Mouse (Mus musculus) induced T-regulatory cell, adult 2 months (primary cell): ENCODE data around the gene Zic1.

ENCODE experiments used
- DNase-seq: peaks from one replicate; pipeline ENCODE4 v3.0.0-alpha.2; 2012; ENCODE audit warnings: low read depth

Gene Zic1

DNA sequence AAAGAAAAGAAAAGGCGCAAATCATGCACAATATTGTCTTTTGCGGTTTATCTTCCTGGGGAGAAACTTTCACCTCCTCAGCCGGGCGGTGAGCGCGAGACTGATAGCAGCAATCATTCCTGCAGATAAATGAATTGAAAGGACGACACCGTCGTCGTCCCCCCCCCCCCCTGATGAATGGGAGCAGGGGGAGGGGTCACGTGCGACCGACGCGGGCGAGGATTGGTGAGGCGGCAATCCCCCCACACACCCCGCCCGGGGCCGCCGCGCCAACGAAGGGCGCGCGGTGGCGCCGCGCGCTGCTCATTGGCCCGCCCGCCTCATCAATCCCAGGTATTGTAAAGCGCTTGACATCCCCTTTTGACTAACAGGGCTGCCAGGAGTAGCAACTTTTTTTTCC is at the start of gene Zic1:
Gene Zic1, minus strand, starts transcription at position 147 of the 400 bp plus-strand sequence.
- no peak for DNase-seq

GRCm38 (mm10) chr9:91414007-91414661 is 48.5 kb upstream of the Zic1 start:
- no peak for DNase-seq

DNA sequence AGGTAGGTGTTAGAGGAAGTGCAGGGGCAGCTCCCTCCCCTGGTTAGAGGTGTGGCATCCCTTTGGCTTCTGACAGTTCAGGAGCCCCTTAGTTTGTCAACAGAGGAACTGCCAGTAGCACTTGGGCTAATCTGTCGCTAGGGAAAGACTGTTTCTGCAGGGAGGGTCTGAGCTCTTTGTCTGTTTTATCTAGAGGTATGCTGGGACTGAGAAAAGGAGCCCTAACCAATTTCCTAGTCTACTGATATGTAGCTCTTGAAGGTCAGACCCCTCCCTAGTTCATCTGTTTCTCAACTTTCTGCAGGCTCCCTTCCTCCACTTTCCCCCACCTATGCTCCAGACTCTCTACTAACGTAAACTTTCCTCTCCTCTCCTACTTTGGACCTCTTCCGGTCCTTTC is 44.2 kb upstream of the Zic1 start:
- no peak for DNase-seq

DNA sequence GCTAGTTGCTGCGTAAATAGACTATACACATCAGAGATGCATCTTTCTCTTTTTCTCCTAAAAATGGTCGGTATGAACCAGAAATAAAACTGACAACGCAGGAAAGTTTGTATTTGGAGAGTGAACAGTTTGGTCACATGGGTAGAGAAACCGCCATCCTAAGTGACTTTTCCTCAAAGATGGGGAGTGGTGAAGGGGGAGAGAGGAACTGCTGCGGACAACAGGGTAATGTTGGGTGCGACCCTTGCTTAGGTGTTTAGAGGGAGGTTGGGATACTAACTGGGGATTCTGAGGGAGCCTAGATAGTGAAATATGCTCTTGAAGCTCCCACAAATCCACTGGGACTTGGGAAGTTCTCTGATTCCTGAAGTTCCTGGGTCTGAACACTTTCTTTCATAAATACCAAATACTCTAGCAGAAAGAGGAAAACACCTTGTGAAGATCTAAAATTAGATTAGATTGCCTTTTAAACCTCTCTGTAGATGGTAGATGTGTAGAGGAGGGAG is 40.7 kb upstream of the Zic1 start:
- DNase-seq: no peak

DNA sequence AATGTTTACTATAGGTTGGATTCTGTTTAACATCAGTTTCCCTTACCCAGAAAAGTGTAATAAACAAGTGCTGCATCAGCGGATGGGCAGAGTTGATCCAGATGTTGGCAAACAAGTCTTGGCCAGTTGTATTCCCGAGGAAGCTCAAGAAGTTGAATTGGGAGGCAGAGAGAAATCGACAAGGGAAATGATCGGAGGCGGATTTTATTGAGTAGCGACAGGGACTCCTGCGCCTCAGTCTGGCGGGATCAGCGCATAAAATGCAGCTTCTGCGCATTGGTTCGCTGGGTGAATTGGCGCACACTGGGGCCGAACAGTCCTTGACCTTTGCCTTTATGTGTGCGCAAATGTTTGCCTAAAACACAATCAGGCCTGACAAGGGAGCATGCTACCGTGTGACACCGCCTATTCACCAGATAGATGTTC is 40.2 kb upstream of the Zic1 start:
- no peak for DNase-seq

GRCm38 (mm10) chr9:91404905-91405752 is 39.5 kb upstream of the Zic1 start:
- no peak for DNase-seq

- DNase-seq: no peak
These were observed 38.6 kb upstream of the Zic1 start for GRCm38 (mm10) chr9:91404229-91404628.

GRCm38 (mm10) chr9:91401471-91401870 is 35.9 kb upstream of the Zic1 start:
- no peak for DNase-seq

- no peak for DNase-seq
These were observed 35.0 kb upstream of the Zic1 start for GRCm38 (mm10) chr9:91400482-91401093.

DNA sequence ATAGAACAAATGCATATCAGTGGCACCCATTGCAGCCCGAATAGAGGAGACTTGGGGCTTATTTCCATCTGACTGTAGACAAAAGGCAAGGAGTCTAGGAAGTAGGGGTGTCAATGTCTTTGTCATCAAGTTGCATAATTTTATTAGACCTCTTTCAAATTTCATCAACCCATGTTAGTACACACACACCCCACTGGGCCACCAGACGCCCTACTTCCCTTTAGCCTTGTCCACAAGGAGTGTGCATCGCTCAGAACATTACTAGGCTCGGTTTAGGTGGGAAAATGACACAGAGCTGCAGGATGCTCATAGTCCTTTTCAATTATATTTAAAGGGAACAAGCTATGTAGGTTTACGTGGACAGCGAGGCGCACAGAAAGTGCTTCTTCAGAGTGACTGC is 34.4 kb upstream of the Zic1 start:
- DNase-seq: no peak

- DNase-seq: no peak
These were observed 29.6 kb upstream of the Zic1 start for GRCm38 (mm10) chr9:91395066-91395772.

GRCm38 (mm10) chr9:91394211-91394646 is 28.6 kb upstream of the Zic1 start:
- DNase-seq: no peak

GRCm38 (mm10) chr9:91393376-91394068 is 27.9 kb upstream of the Zic1 start:
- DNase-seq: no peak

DNA sequence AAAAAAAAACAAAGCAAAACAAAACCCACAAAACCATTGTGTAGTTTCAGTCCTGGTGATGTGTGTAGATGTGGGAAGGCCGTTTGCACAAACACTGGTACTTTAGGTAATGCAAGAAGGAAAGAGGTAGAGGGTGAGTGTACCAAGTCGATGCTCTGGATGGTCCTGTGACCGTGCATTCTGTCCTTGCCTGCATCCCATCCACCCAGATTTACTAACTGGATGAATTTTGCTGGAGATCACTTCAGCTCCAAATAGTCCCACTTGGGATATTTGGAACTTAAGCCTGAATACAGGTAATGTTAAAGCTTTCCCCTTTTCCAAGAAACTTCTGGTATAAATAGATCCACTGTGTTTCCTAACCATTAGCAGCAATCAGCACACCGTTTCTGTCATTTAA is 22.6 kb upstream of the Zic1 start:
- DNase-seq: no peak

DNA sequence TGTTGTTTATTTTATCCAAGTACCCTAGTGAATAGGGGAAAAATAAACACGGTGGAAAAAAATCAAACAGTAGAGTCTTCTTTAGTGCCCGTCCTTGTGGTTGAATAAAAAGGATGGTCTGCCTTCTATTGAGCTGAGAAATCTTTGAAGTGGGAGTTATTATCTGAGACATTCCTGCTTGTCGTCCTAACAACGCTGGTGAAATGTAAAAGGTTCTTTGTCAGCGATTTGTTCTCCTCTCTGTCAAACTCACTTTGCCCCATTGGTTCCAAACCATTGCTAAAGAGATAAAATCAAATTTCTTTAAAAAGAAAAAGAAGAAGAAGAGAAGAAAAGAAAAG is 22.1 kb upstream of the Zic1 start:
- DNase-seq: no peak

DNA sequence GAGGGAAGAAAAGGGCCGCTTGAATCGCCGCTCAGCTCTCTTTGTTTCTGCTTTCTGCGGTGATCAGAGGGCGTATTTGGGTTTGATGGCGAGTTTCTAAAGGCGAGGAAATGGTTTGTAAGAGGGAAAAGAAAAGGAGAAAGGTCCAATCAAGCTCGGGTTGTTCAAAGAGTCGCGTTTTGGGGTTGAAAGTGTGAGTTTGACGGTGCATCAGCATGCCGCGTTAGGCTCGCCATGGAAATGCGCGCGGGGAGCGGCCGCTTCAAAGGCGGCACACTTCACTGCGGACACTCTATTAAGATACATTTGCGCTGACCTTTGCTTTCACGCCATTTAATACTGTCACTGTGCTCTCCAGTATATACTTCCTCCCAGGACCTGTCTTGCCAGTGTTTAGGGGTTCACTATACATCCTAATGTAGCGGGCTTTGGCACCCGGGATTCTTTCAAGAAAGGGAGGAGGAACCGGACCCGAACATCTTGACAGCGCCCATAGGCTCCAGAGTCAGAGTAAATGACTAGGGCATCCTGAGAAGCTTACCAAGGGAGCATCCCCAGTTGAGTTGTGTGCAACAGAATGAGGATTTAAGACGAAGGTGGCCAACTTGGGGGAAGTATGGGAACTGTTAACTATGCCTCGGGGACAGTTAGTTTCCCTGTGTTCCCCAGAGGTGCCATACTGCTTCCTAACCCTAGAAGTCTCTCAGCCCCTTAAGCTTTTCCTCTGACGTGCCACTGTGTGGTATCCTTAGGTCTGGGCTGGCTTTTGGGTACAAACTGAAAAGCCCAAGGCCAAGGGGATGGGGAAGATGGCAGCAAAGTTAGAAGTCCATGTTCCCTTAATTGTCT is 21.5 kb upstream of the Zic1 start:
- no peak for DNase-seq

GRCm38 (mm10) chr9:91386502-91386890 is 20.9 kb upstream of the Zic1 start:
- DNase-seq: no peak

GRCm38 (mm10) chr9:91385561-91386430 is 20.2 kb upstream of the Zic1 start:
- no peak for DNase-seq

- no peak for DNase-seq
These were observed 19.3 kb upstream of the Zic1 start for GRCm38 (mm10) chr9:91384693-91385560.
